Mouse (Mus musculus) testis, adult 2 months (tissue): ENCODE results near the gene Commd1. TPM values are rescaled to one million over a fixed set of nuclear protein-coding genes. Genes with fewer than 3 reads are reported as not detected.

Source experiments
- H3K27ac ChIP-seq: fragments of 200-500 bp; 2 replicates; pipeline ENCODE4 v1.5.1; 2012; ENCODE audit warnings: low read depth, low read length; ENCODE audit not compliant: control insufficient read depth, insufficient read depth
- H3K27me3 ChIP-seq: fragments of 200-500 bp; 2 replicates; pipeline ENCODE4 v1.6.1; 2012; ENCODE audit warnings: mild to moderate bottlenecking, low read length, moderate library complexity; ENCODE audit not compliant: control insufficient read depth, insufficient read depth
- H3K36me3 ChIP-seq: fragments of 200-500 bp; 2 replicates; pipeline ENCODE4 v1.6.1; 2012; ENCODE audit warnings: mild to moderate bottlenecking, low read length; ENCODE audit not compliant: control insufficient read depth, insufficient read depth
- H3K4me1 ChIP-seq: fragments of 200-500 bp; 2 replicates; pipeline ENCODE4 v1.6.1; 2012; ENCODE audit warnings: low read length; ENCODE audit not compliant: control insufficient read depth, insufficient read depth
- H3K4me3 ChIP-seq: fragments of 200-500 bp; 2 replicates; pipeline ENCODE4 v1.5.1; 2012; ENCODE audit warnings: low read depth, mild to moderate bottlenecking, low read length, moderate library complexity, mixed read lengths; ENCODE audit not compliant: control insufficient read depth
- CTCF ChIP-seq: fragments of 200-500 bp; IDR thresholded peaks from 2 replicates; pipeline ENCODE4 v1.5.1; 2012; ENCODE audit warnings: low read depth, mild to moderate bottlenecking, inconsistent platforms, low read length, moderate library complexity; ENCODE audit not compliant: control insufficient read depth, insufficient read depth, insufficient replicate concordance
- POLR2A ChIP-seq: fragments of 200-500 bp; IDR thresholded peaks from 2 replicates; pipeline ENCODE4 v1.6.1; 2012; ENCODE audit warnings: low read depth, mild to moderate bottlenecking, inconsistent platforms, low read length, moderate library complexity; ENCODE audit not compliant: control insufficient read depth
- polyA plus RNA-seq: library from polyadenylated mRNA; depleted of rRNA; stranded (reverse); fragments of >200 nt; gene quantifications from 2 replicates; pipeline ENCODE4 v1.2.3, GENCODE M21; 2012

The Commd1 gene
- polyA plus RNA-seq, 1 experiment = 82.8 TPM

GRCm38 (mm10) chr11:22858441-22859300, 123.5 kb downstream of the Commd1 start:
- H3K27ac ChIP-seq = peak overlapping the region; percentile 71
- peaks cover 4% of the 10 kb centered on the region; the same call in 1 of the 2 replicates for H3K27me3 ChIP-seq

GRCm38 (mm10) chr11:22857705-22858440, 124.3 kb downstream of the Commd1 start:
- no peak overlapping the region for H3K27ac ChIP-seq
- H3K27me3 ChIP-seq = peaks cover 4% of the 10 kb centered on the region; the same call in 1 of the 2 replicates

More at GRCm38 (mm10) chr11:22858441-22859300, 123.5 kb downstream of the Commd1 start:
- Histone ChIP-seq H3K4me1 (peaks cover 17% of the 10 kb centered on the region), H3K4me3 (peak overlapping the region; percentile 91), H3K36me3 (no peaks in the 10 kb centered on the region)
- TF ChIP-seq CTCF (no peak), POLR2A (no peak)

GRCm38 (mm10) chr11:22857106-22857704, 125.0 kb downstream of the Commd1 start:
- Histone ChIP-seq H3K36me3 (no peaks in the 10 kb centered on the region), H3K4me1 (peaks cover 17% of the 10 kb centered on the region), H3K4me3 (no peak overlapping the region), H3K27ac (no peak overlapping the region), H3K27me3 (peaks cover 4% of the 10 kb centered on the region; the same call in 1 of the 2 replicates)
- TF ChIP-seq CTCF (no peak), POLR2A (no peak)

More at GRCm38 (mm10) chr11:22857705-22858440, 124.3 kb downstream of the Commd1 start:
- peaks cover 17% of the 10 kb centered on the region for H3K4me1 ChIP-seq
- TF ChIP-seq CTCF (no peak), POLR2A (no peak)
- H3K36me3 ChIP-seq = no peaks in the 10 kb centered on the region
- H3K4me3 ChIP-seq = peak overlapping the region; percentile 91

GRCm38 (mm10) chr11:22856371-22856965, 125.7 kb downstream of the Commd1 start:
- peaks cover 4% of the 10 kb centered on the region; the same call in 1 of the 2 replicates for H3K27me3 ChIP-seq
- no peaks in the 10 kb centered on the region for H3K36me3 ChIP-seq
- TF ChIP-seq CTCF (no peak), POLR2A (no peak)
- no peak overlapping the region for H3K4me3 ChIP-seq
- H3K4me1 ChIP-seq = peaks cover 17% of the 10 kb centered on the region
- H3K27ac ChIP-seq = no peak overlapping the region

GRCm38 (mm10) chr11:22854571-22854970, 127.6 kb downstream of the Commd1 start:
- Histone ChIP-seq H3K27ac (no peak overlapping the region), H3K27me3 (peaks cover 4% of the 10 kb centered on the region; the same call in 1 of the 2 replicates), H3K4me1 (peaks cover 8% of the 10 kb centered on the region), H3K36me3 (no peaks in the 10 kb centered on the region), H3K4me3 (no peak overlapping the region)
- TF ChIP-seq CTCF (no peak), POLR2A (no peak)

GRCm38 (mm10) chr11:22853477-22854157, 128.6 kb downstream of the Commd1 start:
- peaks cover 1% of the 10 kb centered on the region for H3K4me1 ChIP-seq
- TF ChIP-seq POLR2A (no peak), CTCF (no peak)
- H3K36me3 ChIP-seq = no peaks in the 10 kb centered on the region
- H3K27me3 ChIP-seq = no peaks in the 10 kb centered on the region
- H3K4me3 ChIP-seq = no peak overlapping the region
- no peak overlapping the region for H3K27ac ChIP-seq
